Mouse (Mus musculus) liver, adult 2 months (tissue): Measurements from ENCODE around the gene Prss16.

Source experiments
- CTCF ChIP-seq: fragments of 200-500 bp; IDR thresholded peaks from 2 replicates; pipeline ENCODE4 v1.5.1; 2011; ENCODE audit warnings: low read depth, low read length, control low read depth
- POLR2A ChIP-seq: fragments of 200-500 bp; IDR thresholded peaks from 2 replicates; pipeline ENCODE4 v1.6.1; 2011; ENCODE audit warnings: low read length, control low read depth; ENCODE audit not compliant: insufficient read depth; ENCODE audit errors: extremely low read depth

- TF ChIP-seq CTCF (peak; percentile 99), POLR2A (no peak)
Observed at GRCm38 (mm10) chr13:22028673-22029460, 19.3 kb upstream of the Prss16 start.
